Mouse (Mus musculus) brain, adult 10 weeks (tissue): ENCODE results near the gene Ankrd34c. TPM values are rescaled to one million over a fixed set of nuclear protein-coding genes. Genes with fewer than 3 reads are reported as not detected.

Source experiments
- polyA plus RNA-seq: library from polyadenylated mRNA; stranded (reverse); fragments of 350-450 nt; fragmentation: Illumina TruSeq; extraction: RNeasy Lipid Tissue Mini Kit (QIAGEN cat#74804); gene quantifications from one replicate; pipeline ENCODE4 v1.2.3, GENCODE M21; 2015; ENCODE audit warnings: low read depth, low replicate concordance

Gene Ankrd34c
- 9.5 TPM for polyA plus RNA-seq

DNA sequence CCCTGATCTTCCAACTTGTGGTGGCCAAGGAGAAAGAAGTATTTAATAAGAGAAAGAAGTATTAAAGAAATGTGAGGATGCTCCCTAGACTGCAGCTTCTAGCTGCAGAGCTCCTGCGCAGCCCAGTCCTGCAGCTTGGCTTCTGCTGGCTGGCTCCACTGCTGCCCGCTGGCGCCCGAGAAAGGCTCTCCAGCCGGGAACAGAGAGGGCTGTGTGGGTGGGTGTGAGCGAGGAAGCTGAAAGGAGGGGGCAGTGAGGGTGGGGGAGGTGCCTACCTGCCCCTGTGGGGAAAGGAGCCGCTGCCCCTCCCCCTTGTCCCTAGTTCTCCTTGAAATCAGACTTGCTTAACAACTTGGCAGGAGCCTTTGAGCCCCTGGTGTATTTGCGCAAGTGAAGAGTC lies at the start of gene Ankrd34c:
Ankrd34c (minus strand) TSS at position 181 of the 400 bp plus-strand sequence.

DNA sequence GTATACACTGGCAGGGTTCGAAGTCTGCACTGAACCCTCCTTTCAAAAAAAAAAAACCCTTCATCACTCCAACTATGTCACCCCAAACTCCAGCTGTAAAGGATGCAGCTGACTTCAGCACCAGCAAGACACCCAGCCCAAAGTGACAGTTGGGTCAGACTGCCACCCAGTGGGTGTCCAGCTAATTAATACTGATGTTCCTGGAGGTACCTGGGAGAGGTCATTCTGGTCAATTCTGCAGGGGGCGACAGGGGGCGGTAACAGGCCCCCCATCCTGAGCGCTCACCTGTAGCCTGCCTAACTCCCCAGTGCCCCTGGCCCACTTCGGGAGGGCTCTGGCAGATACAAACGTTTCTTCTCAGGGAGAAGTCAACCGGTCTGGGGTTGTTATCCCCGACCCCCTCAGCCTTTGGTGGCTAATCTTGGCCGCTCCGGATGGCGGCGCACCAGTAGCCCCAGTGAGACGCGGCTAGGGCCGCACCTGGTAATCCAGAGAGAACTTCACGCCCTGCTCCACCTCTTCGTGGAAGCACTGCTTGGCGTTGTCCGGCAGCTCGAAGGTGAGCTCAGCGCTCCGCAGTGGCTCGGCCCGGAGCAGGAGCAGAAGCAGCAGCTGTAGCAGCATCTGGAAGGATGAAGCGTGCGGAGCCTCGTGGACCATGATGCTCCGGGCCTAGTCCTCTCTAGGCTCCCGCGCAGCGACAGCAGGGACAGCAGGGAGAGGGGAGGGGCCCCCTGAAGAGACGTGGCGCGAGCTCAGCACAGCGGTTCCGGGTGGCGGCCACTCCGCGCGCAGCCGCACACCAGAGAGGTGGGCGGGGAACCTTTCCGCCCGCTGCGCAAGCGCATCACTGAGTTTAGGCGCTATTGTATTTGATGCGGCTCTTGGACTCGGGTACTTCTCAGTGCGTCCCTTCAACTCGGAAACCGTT lies 33.7 kb downstream of the Ankrd34c start, which contains the start of gene Tmed3:
Tmed3 (minus strand) TSS at position 804 of the 932 bp plus-strand sequence.

Other genes with a start within 250 kb of the Ankrd34c start
- gene Minar1, start 115.3 kb downstream of the Ankrd34c start, polyA plus RNA-seq: 2.9 TPM
- gene Tmed3, start 33.4 kb downstream of the Ankrd34c start, polyA plus RNA-seq: 49.8 TPM
- 201 TPM for gene Rasgrf1, start 171.4 kb upstream of the Ankrd34c start, polyA plus RNA-seq